Mouse (Mus musculus): ENCODE measurements around the gene Tnnc2.

Gene Tnnc2

DNA sequence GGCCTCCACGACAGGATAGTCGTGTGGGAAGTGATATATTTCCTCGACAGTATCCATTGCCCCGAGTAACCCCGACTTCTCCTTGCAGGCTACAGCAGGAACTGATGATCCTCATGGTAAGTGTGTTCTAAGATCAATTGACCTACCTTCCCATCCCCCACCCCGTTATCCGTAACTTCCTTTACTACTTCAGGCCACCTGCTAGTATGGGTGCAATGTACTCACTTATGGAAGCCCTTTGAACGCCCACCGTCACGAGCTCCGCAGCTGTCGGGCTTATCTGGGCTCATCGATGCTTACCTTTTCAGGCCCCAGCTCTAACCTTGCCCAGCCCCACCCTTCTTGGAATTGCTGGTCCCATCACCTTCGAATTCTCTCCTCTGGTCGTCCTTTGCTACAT, 9.5 kb downstream of the Tnnc2 start:
- DNase-seq = no peak

DNA sequence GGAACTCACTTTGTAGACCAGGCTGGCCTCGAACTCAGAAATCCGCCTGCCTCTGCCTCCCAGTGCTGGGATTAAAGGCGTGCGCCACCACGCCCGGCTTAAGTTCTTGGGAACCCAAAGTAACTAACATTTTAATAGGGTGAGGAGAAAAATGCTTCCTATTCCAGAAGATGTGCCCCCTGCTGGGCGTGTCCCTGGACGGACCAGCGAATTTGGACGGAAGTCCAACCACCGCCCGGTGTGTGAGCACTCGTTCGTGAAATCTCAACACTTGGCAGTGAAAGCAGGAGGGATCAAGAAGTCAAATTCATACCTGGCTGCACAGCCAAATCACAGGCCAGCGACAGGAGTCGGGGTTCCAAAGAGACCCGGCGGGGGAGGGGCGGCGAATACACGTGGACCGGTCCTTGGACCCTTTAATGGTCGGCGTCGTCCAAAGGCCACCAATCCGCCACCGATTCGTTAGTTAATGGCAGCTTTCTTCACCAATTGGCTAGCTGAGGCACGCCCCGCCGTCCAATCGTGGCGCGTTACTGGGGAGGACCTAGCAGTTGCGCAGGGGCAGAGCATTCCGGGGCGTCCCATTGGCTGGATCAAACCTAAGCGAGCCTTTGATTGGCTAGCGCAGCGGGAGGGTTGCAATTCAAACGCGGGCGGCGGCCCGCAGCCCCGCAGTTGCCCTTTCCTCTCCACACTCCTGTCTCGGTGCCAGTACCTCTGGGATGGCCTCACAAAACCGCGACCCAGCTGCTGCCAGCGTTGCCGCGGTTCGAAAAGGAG, 10.3 kb downstream of the Tnnc2 start, which contains the start of gene Ube2c:
Gene Ube2c, plus strand, starts transcription at position 641 of the 780 bp plus-strand sequence.
- DNase-seq = peak; percentile 98

DNA sequence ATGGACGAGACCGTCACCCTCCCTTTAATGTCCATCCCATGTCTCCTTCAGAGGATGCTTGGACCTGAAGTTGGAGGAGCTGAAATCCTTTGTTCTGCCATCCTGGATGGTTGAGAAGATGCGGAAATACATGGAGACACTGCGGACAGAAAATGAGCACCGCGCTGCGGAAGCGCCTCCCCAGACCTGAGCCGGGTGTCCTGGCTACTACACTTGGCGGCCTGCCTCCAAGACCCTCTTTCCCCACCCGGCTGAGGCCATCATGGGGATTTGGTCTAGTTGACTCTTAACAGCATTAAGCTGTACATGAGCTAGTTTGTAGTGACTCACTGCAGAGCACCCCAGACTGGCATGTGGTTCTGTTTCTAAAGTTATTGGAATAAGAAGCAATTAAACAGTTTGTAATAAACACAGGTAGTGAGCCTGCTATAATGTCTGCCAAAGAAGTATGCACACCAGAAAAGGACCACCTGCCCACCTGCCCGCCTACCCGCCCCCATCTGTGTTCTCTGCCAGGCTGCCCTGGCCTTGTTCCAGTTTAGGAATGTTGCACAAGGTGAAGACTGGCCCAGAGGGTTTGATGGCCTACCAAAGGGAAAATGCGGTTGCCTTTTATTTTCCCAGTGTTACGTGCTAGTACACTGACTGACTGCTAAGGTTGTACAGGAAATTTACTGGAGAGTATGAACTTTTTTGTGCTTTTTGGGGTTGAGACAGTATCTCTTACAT, 11.8 kb downstream of the Tnnc2 start:
- no peak for DNase-seq

- no peak for DNase-seq
These were observed 13.9 kb downstream of the Tnnc2 start for GRCm38 (mm10) chr2:164765841-164766240.

- DNase-seq = no peak
These were observed 17.2 kb downstream of the Tnnc2 start for GRCm38 (mm10) chr2:164762593-164762992.

- DNase-seq = no peak
These were observed 17.8 kb downstream of the Tnnc2 start for GRCm38 (mm10) chr2:164761971-164762370.

GRCm38 (mm10) chr2:164761502-164761901, 18.3 kb downstream of the Tnnc2 start:
- no peak for DNase-seq

DNA sequence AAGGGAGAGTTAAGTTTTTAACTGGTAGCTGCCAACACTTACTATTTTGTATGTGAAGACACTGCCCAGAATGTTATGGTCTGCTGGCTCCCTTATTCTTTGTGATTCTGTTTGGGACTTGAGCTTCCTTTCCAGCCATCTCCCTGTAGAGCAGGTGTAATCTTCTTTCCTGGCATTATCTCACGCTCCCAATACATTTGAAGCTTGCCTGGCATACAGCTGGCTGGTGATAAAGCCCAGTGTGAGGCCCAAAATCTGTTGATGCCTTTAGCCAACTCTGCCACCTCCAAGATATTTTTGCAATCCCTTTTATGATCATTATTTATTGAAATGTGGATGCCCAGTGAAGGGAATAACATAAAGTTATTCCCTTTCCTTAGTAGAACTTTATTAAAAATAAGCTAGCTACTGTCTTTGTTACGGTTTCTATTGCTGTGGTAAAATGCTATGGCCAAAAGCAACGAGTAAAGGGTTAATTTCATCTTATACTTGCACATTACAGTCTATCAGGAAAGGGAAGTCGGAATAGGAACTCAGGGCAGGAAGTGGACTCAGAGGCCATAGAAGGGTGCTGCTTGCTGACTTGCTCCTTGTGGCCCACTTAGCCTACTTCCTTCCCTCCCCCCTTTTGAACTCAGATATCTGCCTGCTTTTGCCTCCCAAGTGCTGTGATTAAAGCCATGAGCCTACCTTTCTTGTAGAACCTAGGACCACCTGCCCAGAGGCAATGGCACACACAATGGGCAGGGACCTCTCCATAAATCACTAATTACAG, 19.5 kb downstream of the Tnnc2 start:
- DNase-seq = no peak

- DNase-seq = no peak
These were observed 21.1 kb downstream of the Tnnc2 start for GRCm38 (mm10) chr2:164758692-164759091.

- no peak for DNase-seq
These were observed 21.9 kb downstream of the Tnnc2 start for GRCm38 (mm10) chr2:164757841-164758240.

DNA sequence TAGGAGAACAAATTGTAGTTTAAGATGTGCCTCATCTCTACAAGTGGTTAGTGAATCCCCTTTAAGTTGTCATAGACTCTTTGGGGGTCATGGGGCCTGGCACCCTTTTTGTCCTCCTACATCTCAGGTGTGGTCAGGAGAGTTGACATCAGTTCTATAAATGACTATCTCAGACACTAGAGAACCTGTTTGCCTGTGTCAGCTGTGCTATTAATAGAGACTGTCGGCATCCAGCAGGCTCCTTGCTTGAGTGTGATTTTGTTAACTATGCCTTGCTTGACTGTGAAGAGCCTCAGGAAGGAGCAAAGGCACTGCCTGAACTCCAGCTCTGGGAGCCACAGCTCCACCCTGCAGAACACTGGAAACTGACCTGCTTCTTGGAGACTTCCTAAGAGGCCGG, 25.0 kb downstream of the Tnnc2 start:
- no peak for DNase-seq

- no peak for DNase-seq
These were observed 25.7 kb downstream of the Tnnc2 start for GRCm38 (mm10) chr2:164754105-164754504.

GRCm38 (mm10) chr2:164752454-164752853, 27.3 kb downstream of the Tnnc2 start:
- no peak for DNase-seq

GRCm38 (mm10) chr2:164748991-164749390, 30.8 kb downstream of the Tnnc2 start:
- no peak for DNase-seq

- DNase-seq = no peak
These were observed 31.6 kb downstream of the Tnnc2 start for GRCm38 (mm10) chr2:164748191-164748590.

- DNase-seq = no peak
These were observed 33.1 kb downstream of the Tnnc2 start for GRCm38 (mm10) chr2:164746693-164747092.

DNA sequence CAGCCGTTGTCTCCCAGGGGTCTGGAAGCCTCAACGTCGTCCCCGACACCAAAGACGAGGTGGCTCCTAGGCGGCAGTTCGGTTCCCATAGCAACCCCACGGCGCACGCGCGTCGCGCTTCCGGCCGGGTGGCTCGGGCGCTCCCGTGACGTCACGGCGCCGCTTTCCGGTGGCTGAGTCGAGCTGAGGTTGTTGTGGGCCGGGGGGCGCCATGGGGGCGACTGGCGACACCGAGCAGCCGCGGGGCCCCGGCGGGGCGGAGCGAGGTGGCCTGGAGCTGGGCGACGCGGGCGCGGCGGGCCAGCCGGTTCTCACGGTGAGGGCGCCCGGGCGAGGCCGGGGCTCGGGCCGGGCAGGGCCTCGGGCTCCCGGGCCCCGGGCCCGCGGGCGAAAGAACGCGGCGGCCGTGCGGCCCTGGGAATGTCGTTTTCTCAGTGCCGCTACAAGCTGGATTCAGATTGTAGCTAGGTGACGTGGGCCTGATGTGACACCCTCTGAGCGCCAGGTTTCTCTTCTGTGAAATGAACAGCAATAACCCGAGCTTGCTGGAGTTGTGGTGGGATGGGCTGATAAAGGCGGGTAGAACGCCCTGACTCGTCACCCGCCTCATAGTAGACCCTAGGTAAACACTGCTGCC, 33.8 kb downstream of the Tnnc2 start, which contains the start of the genes Wfdc3 and Dnttip1:
Gene Wfdc3, minus strand, starts transcription at position 89 of the 637 bp plus-strand sequence.
Gene Dnttip1, plus strand, starts transcription at position 141 of the 637 bp plus-strand sequence.
- peak; percentile 88 for DNase-seq

GRCm38 (mm10) chr2:164744987-164745386, 34.8 kb downstream of the Tnnc2 start:
- DNase-seq = no peak

DNA sequence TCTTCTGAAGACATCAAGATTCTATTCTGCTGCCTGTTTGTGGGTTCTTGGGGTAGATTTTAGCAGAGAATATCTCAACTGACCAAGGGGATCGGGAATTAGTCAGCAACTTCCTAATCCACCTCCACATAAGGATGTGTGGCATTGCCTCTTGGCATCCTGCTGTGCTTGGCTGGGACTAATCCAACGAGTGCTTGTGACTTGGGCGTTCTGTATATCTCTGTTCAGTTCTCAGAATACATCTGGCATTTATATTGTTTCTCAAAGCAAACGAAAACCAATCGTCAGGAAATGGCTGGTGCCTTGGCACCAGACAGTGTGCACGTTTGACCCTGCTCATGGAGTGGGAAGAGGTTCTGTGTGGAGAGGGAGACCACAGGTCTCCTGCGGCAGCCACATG, 39.9 kb downstream of the Tnnc2 start:
- DNase-seq = no peak

GRCm38 (mm10) chr2:164737377-164738090, 42.2 kb downstream of the Tnnc2 start:
- DNase-seq = no peak

GRCm38 (mm10) chr2:164735446-164735845, 44.3 kb downstream of the Tnnc2 start:
- no peak for DNase-seq

DNA sequence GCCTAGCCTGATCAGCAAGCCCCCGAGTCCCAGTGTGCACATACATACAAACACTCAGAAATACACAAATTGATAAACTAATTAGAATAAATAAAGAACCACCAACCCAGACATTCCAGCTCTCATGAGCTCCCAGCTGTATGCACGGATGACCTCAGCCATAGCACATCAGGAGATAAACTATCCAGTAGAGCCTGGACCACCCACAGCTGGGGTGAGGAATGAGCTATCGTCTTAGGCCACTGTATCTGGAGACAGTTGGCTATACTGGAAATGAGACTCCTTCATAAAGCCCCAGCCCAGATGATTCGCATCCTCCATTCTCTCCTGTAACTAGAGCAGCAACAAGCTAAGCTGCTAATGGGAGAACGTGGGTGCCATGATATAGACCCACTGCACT, 44.9 kb downstream of the Tnnc2 start:
- DNase-seq = no peak
